Mouse (Mus musculus): ENCODE data around the gene Polr3k.

Gene Polr3k

DNA sequence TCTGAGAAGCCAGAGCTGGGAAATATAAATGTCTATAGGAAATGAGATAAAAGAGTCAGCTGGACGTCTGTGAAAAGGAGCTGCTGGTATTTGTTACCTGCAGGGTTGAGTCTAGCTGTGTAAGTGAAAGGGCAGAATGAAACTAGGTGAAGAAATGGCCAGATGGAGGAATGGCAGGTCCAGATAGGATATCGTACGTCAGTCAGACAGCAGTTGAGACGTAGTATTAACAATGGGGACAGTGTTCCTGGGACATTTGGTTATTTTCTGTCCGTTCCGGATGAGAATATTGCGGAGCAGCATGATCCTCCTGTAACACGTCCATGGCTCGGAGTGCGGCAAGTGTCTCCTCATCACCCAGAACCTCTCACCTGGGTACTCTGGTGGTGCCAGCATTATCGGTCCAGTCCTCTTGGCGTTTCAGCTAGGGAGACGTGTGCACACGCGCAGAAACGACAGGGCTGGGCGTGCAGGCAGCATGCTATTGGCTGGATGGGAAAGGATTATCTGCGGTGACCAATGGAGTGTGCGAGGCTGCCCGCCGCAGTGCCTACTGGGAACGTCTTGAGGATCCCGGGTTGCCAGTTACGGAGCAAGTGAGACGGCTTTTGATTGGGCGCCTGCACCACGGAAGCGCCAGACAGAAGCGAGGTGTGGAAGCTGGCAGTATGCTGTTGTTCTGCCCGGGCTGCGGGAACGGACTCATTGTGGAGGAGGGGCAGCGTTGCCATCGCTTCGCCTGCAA is at the start of gene Polr3k:
Gene Polr3k (plus strand): TSS at position 547 of the 745 bp plus-strand sequence.
- DNase-seq, result peak; percentile 93

DNA sequence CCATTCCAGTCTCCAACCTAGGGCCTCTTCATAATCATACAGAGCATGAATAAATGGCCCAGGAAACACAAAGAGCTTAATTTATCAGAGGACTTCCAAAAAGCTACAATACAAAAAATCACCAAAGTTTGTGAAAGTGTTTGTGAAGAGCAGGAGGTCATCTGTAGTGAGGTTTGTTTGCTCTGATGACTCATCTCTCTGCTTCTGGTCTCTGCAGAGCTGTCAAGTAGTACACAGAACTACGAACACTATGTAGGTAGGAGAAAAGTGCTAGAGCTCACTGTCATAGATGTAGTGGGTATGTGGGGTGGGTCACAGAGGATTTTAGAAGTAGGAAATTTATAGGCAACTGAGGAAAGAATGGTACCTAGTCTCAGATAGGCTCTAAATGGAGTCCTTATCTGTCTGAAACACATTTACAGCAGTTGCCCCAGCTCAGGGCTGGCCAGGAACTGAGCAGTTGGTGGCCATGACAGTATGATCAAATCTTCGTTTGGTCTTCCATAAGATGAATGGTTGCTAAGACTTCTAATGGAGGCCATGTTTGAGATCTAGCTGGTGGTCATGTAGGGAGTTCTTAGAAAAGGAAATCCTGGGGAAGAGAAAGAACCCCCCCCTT is 35.0 kb upstream of the Polr3k start:
- DNase-seq, result no peak

DNA sequence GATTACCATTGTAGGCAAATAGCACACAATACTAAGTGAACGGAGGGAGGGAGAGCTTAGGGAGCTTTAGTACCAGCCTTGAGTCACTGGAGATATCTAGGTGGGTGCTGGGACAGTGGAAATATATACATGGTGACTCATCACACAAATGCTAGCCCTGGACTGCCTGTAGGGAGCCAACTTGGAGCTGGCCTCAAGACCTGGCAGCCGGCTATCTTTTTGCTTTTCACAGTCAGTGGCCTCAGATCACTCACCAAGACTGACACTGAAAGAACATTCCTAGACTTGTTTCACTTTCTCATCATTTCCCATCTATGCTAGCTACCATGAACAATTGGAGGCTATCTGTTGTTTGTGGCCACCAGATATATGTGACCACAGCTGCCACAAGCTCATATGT is 31.4 kb upstream of the Polr3k start:
- DNase-seq, result peak; percentile 26

- DNase-seq, result peak; percentile 90
Measured at GRCm38 (mm10) chr2:181837372-181838292, 26.5 kb upstream of the Polr3k start, which contains the start of gene Pcmtd2. Pcmtd2 (plus strand) TSS chr2:181837854.

- DNase-seq, result no peak
Measured at GRCm38 (mm10) chr2:181838293-181838680, 25.9 kb upstream of the Polr3k start.

DNA sequence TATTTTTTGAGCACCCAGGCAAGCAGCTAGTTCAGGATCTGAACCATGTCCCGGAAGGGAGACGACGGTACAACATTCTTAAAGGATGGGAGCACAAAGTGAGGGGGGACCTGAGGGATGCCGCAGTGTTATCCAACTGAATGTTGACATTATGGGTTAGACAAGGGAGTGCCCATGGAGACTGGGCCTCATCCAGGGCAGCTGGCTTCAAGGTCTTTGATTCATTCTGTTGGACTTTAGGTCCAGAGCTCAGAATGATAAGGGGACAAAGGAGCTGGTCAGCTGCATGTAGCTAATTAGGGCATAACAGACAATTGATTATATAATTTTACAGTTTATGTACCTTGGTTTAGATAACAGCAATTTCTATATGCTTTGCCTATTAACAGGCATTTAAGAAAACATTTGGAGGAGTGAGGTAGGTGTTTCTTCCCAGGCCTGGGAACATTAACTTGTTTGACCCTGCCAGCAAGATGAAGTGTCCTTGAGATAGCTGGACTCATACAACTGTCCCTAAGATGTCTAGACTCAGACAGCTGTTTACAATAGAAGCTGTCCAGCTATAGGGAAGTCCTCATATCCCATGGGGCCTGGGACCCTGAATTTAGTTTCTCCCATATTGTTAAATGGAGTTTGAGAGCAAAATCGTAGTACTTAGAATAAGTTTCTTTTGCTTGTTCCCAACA is 18.3 kb upstream of the Polr3k start:
- DNase-seq, result no peak

DNA sequence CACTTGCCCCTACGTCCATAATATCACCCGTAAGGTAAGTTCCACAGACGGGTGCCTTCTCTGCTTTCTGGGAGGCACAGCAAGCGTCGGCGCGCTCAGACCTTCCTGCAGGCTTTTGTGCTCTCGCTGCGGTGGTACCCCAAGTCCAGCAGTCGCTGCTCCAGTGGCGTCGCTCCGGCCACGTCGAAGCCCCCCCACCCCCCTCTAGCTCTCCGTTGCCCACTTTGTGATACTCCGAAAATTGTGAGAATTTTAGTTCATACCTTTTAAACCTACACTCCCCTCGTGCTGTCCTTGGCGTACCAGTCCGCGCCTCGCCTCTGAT is 361 bp downstream of the Polr3k start:
- no peak for DNase-seq

GRCm38 (mm10) chr2:181866931-181867330 is 2.8 kb downstream of the Polr3k start:
- DNase-seq, result peak; percentile 68

- DNase-seq, result no peak
Measured at GRCm38 (mm10) chr2:181871039-181871438, 6.9 kb downstream of the Polr3k start.

- no peak for DNase-seq
Measured at GRCm38 (mm10) chr2:181878903-181879302, 14.8 kb downstream of the Polr3k start.

GRCm38 (mm10) chr2:181883022-181883749 is 19.0 kb downstream of the Polr3k start:
- no peak for DNase-seq

DNA sequence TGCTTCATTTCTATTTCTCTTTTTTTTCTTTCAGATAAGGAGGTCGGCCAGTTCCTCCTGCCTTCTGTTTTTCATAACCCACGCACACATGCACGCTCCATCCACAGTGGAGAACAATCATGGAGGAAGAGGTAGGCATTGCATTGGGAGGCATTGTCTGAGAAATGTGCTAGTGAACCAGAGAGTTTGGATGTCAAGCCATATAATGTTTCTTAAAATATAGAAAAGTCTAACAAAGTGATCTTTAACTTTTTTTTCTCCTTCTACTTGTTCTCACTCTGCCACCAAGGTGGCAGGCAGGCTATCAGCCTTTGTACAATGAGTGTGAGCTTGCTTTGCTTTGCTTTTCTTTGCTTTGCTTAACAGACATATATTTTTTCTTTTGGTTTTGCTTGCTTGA is 53.7 kb downstream of the Polr3k start:
- no peak for DNase-seq

DNA sequence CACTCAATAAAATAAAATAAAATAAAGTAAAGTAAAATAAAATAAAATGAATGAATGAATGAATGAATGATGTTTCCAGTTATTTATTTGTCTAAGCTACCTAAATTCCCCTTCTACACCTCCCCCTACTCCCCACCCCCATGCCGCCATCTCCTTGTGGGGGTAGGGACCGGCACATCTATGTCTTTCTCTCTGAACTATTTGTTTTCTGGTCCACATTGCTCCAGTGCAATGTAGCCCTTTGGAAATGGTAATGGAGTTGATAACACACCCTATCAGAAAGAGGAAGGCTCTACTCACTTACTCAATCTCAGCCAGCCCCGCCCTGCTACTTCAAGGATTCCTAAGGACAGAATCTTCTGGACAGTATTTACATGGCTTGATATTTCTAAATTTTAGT is 54.4 kb downstream of the Polr3k start:
- DNase-seq, result no peak
